Comparison of ENCODE assay signal across 17 mouse cellular contexts in genomic region chr14:73226849-73227248, GRCm38 (mm10). TPM values are rescaled to one million over a fixed set of nuclear protein-coding genes. Genes with fewer than 3 reads are reported as not detected.
DNase-seq lines count a peak whose midpoint lies in the region; ATAC-seq and TF ChIP-seq lines count a peak whose summit lies in the region.
"Had no signal": no experiment of that assay in that cellular context is flagged by ENCODE, and none has a peak within 500 bp of the region (broad histone marks: within the 10 kb centered on the region; RNA-seq: fewer than 3 reads in every experiment).

No protein-coding gene starts in this region.

- no peaks in the 10 kb centered on the region for H3K36me3 ChIP-seq in embryonic facial prominence, embryonic 14.5 days (ENCODE audit: control insufficient read depth, insufficient read depth, low read length)
- H3K36me3 ChIP-seq in embryonic facial prominence, embryonic 10.5 days (replicated peaks): peaks cover 5% of the 10 kb centered on the region; the same call in 1 of the 2 replicates
- H3K36me3 ChIP-seq in heart, embryonic 15.5 days: no peaks in the 10 kb centered on the region; the same call in 1 of the 2 replicates
- no peaks in the 10 kb centered on the region for H3K36me3 ChIP-seq in lung, embryonic 16.5 days (ENCODE audit: control insufficient read depth, insufficient read depth, low read length)
- H3K36me3 ChIP-seq: forebrain, embryonic 15.5 days; heart, embryonic 10.5 days; stomach, embryonic 15.5 days had no signal

- H3K4me1 ChIP-seq in embryonic facial prominence, embryonic 14.5 days (ENCODE audit: control insufficient read depth, insufficient read depth, low read length): peaks cover 13% of the 10 kb centered on the region; the same call in 1 of the 2 replicates
- H3K4me1 ChIP-seq in embryonic facial prominence, embryonic 10.5 days: peaks cover 12% of the 10 kb centered on the region
- peaks cover 13% of the 10 kb centered on the region for H3K4me1 ChIP-seq in heart, embryonic 15.5 days (replicated peaks)
- no peaks in the 10 kb centered on the region for H3K4me1 ChIP-seq in lung, embryonic 16.5 days (replicated peaks; ENCODE audit: control insufficient read depth, insufficient read depth, low read length)
- peaks cover 2% of the 10 kb centered on the region for H3K4me1 ChIP-seq in lung, adult 2 months (ENCODE audit: control insufficient read depth, insufficient read depth, low read length)
- H3K4me1 ChIP-seq: heart, embryonic 10.5 days had no signal

- no peak for TF ChIP-seq CTCF in lung, adult 2 months (IDR thresholded peaks at IDR 0.05; ENCODE audit: insufficient read depth, low read length)

- H3K4me3 ChIP-seq in embryonic facial prominence, embryonic 14.5 days (ENCODE audit: low read depth, low read length): no peak overlapping the region
- H3K4me3 ChIP-seq in embryonic facial prominence, embryonic 10.5 days: no peak overlapping the region
- H3K4me3 ChIP-seq in heart, embryonic 15.5 days: no peak overlapping the region
- H3K4me3 ChIP-seq in lung, embryonic 16.5 days (ENCODE audit: low read length): no peak overlapping the region
- H3K4me3 ChIP-seq in lung, adult 2 months (replicated peaks; ENCODE audit: extremely low read depth, low read depth, low read length): no peak overlapping the region
- H3K4me3 ChIP-seq: forebrain, embryonic 15.5 days; heart, embryonic 10.5 days; stomach, embryonic 15.5 days had no signal

- H3K27me3 ChIP-seq in embryonic facial prominence, embryonic 14.5 days (replicated peaks; ENCODE audit: control insufficient read depth, insufficient read depth, low read length): no peaks in the 10 kb centered on the region
- H3K27me3 ChIP-seq in embryonic facial prominence, embryonic 10.5 days (replicated peaks; ENCODE audit: low read depth, poor library complexity, severe bottlenecking): no peaks in the 10 kb centered on the region
- no peaks in the 10 kb centered on the region for H3K27me3 ChIP-seq in heart, embryonic 15.5 days
- H3K27me3 ChIP-seq in lung, embryonic 16.5 days (ENCODE audit: control insufficient read depth, insufficient read depth, low read depth, low read length): no peaks in the 10 kb centered on the region
- H3K27me3 ChIP-seq: forebrain, embryonic 15.5 days; Patski; stomach, embryonic 15.5 days had no signal

- peak; percentile 72 for ATAC-seq in embryonic facial prominence, embryonic 14.5 days (ENCODE audit: low read depth)
- ATAC-seq in heart, embryonic 15.5 days (replicated peaks; ENCODE audit: insufficient number of reproducible peaks, insufficient read depth, low FRiP score, low read depth): no peak
- peak; percentile 52; the same call in 1 of the 2 replicates for ATAC-seq in lung, embryonic 16.5 days (ENCODE audit: low read depth)
- ATAC-seq: forebrain, embryonic 15.5 days; Patski had no signal

- peak; percentile 52 for DNase-seq in embryonic facial prominence, embryonic 14.5 days (ENCODE audit: low spot score)
- no peak for DNase-seq in embryonic facial prominence, embryonic 10.5 days (ENCODE audit: low spot score)
- DNase-seq in heart, adult 9 months (ENCODE audit: low spot score in 2 of 2): no peak
- no peak for DNase-seq in lung, adult 2 months
- no peak for DNase-seq in adrenal gland, adult 8-10 months
- DNase-seq in adrenal gland, postnatal 36 days: no peak
- DNase-seq: adrenal gland, postnatal 25 days; heart, postnatal 36 days; liver; lung, postnatal 36 days had no signal

- H3K9ac ChIP-seq in embryonic facial prominence, embryonic 14.5 days (ENCODE audit: low read depth, low read length): no peak overlapping the region
- H3K9ac ChIP-seq in heart, embryonic 15.5 days: no peak overlapping the region
- no peak overlapping the region for H3K9ac ChIP-seq in lung, embryonic 16.5 days (ENCODE audit: low read length)
- H3K9ac ChIP-seq: forebrain, embryonic 15.5 days; stomach, embryonic 15.5 days had no signal

- TF ChIP-seq POLR2A in lung, adult 2 months (IDR thresholded peaks at IDR 0.05; ENCODE audit: borderline replicate concordance, extremely low read depth, low read depth, low read length): no peak

- no peak overlapping the region for H3K27ac ChIP-seq in embryonic facial prominence, embryonic 14.5 days (replicated peaks; ENCODE audit: low read depth, low read length)
- H3K27ac ChIP-seq in embryonic facial prominence, embryonic 10.5 days (replicated peaks): no peak overlapping the region
- H3K27ac ChIP-seq in heart, embryonic 15.5 days: peak overlapping the region; percentile 32
- H3K27ac ChIP-seq in lung, embryonic 16.5 days (ENCODE audit: low read length): no peak overlapping the region
- H3K27ac ChIP-seq: heart, embryonic 10.5 days; hindbrain, postnatal 0 days had no signal

- no peaks in the 10 kb centered on the region for H3K9me3 ChIP-seq in embryonic facial prominence, embryonic 14.5 days (ENCODE audit: control insufficient read depth, low read length)
- H3K9me3 ChIP-seq in embryonic facial prominence, embryonic 10.5 days: no peaks in the 10 kb centered on the region
- H3K9me3 ChIP-seq in heart, embryonic 15.5 days (replicated peaks): no peaks in the 10 kb centered on the region
- no peaks in the 10 kb centered on the region for H3K9me3 ChIP-seq in lung, embryonic 16.5 days (ENCODE audit: control insufficient read depth, low read length)
- H3K9me3 ChIP-seq: forebrain, embryonic 15.5 days; heart, embryonic 10.5 days; stomach, embryonic 15.5 days had no signal

- H3K4me2 ChIP-seq in embryonic facial prominence, embryonic 14.5 days (ENCODE audit: low read depth, low read length): no peak overlapping the region
- no peak overlapping the region for H3K4me2 ChIP-seq in heart, embryonic 15.5 days
- no peak overlapping the region for H3K4me2 ChIP-seq in lung, embryonic 16.5 days (ENCODE audit: low read depth, low read length)
- H3K4me2 ChIP-seq: forebrain, embryonic 15.5 days; stomach, embryonic 15.5 days had no signal

- WGBS in embryonic facial prominence, embryonic 14.5 days: 25% methylated on average over 1 of the region's 1 CpGs
- 48% methylated on average over 1 of the region's 1 CpGs for WGBS in embryonic facial prominence, embryonic 10.5 days
- 0% methylated on average over 1 of the region's 1 CpGs for WGBS in heart, embryonic 15.5 days
- WGBS in lung, embryonic 16.5 days: 21% methylated on average over 1 of the region's 1 CpGs
- WGBS in lung, adult 2 months: 10% methylated on average over 1 of the region's 1 CpGs

RNA-seq across cellular contexts. Expression of gene Lpar6, which starts 10.8 kb away (rescaled TPM):
- polyA plus RNA-seq in embryonic facial prominence, embryonic 14.5 days (2014; fragmentation: Nextera tagmentation; extraction: Ambion mirVana): 11.3 and 11.5 TPM in 2 replicates
- 18.0 and 18.1 TPM in 2 replicates for polyA plus RNA-seq in embryonic facial prominence, embryonic 10.5 days (2016; fragmentation: Nextera tagmentation; extraction: Ambion mirVana)
- polyA plus RNA-seq in heart, embryonic 15.5 days (2015; fragmentation: Nextera tagmentation; extraction: Ambion mirVana): 8.7 and 8.8 TPM in 2 replicates
- 13.7 and 14.1 TPM in 2 replicates for polyA plus RNA-seq in lung, embryonic 16.5 days (2015; fragmentation: Nextera tagmentation; extraction: Ambion mirVana)
- 1.5 and 2.7 TPM in 2 replicates for polyA plus RNA-seq in lung, adult 2 months (2012; rRNA removed)
- 1 to 10 TPM; 3.1 to 5.7 (median 4.0) TPM for total RNA-seq in adrenal gland, adult 8-10 months (2022)
- total RNA-seq in adrenal gland, postnatal 36 days (2021): 1 to 10 TPM; 4.2 to 5.1 TPM
